Mouse (Mus musculus): ENCODE results near the gene Rasa3. TPM values are rescaled to one million over a fixed set of nuclear protein-coding genes. Genes with fewer than 3 reads are reported as not detected.

The Rasa3 gene
- polyA plus RNA-seq, 2 experiments from 2014 or later, result 77.3 to 195 TPM

DNA sequence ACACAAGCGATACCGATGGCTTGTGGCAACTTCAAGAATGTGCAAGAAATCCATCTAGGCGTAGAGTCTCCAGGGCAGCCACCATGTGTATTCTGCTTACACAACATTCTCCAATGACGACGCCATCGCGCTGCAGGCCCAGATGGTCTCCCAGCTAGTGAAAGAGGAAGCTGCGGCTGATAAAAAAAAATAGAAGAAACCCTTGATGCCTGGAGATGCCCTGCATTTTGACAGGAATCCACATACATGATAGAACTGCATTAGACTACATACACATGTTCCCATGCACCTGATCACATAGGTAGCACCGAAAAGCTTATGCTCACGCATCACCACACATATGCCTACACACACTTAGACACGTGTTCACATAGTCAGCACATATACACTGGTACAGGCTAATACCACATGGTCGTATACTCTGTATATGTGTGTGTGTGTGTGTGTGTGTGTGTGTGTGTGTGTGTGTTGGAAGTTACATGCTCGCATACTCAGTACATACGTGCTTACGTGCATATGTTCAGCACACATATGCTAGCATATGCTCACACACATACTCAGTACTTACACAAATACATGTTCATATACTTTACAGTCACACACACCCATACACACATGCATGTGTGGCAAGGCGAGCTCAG is 8.4 kb upstream of the Rasa3 start:
- peak; percentile 10 for ATAC-seq

DNA sequence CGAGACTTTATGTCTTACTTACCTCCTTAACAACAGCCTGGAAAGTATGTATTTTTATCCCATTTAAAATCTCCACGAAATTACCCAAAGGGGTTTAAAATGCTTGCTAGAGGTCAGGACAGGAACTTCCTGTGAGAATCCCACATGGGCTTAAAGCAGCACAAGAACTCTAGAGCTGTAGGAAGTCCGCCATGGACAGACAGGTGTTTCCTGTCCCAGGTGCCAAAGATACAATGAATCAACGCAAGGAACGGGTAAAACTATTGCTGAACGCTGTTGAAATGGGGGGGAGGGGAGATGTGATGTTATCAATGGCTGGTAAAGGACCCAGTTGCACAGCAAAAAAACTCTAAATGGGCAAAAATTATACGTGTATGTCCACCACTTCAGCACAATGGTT is 6.7 kb upstream of the Rasa3 start:
- ATAC-seq, result no peak

- ATAC-seq, result no peak
These were observed 779 bp upstream of the Rasa3 start for GRCm38 (mm10) chr8:13678182-13678581.

- ATAC-seq, result peak; percentile 21
These were observed 546 bp downstream of the Rasa3 start for GRCm38 (mm10) chr8:13676701-13677412.

DNA sequence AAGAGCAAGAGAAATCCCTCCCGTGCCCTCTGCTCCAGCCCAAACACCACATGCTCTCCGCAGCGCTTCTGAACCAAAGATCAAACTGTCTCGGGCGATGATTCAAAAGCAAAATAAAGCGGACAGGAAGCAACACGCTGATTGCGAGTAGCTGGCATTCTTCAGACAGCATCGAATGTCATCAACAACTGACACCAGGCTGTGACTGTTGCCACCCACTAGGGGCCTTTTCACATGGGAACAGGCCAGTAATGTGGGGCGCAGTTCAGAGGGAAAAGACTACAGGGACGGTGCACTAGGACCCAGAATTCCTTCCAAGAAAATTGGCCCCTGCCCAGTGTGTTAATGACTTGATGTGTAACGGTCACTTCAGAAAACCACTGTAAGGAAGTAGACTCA is 1.1 kb downstream of the Rasa3 start:
- peak; percentile 33 for ATAC-seq

GRCm38 (mm10) chr8:13675524-13675923 is 1.9 kb downstream of the Rasa3 start:
- ATAC-seq, result no peak

- peak; percentile 9 for ATAC-seq
These were observed 2.3 kb downstream of the Rasa3 start for GRCm38 (mm10) chr8:13675121-13675520.

GRCm38 (mm10) chr8:13674294-13675010 is 3.0 kb downstream of the Rasa3 start:
- peak; percentile 20 for ATAC-seq

- ATAC-seq, result no peak
These were observed 4.2 kb downstream of the Rasa3 start for GRCm38 (mm10) chr8:13673215-13673614.

GRCm38 (mm10) chr8:13671246-13672003 is 6.0 kb downstream of the Rasa3 start:
- ATAC-seq, result peak; percentile 13

DNA sequence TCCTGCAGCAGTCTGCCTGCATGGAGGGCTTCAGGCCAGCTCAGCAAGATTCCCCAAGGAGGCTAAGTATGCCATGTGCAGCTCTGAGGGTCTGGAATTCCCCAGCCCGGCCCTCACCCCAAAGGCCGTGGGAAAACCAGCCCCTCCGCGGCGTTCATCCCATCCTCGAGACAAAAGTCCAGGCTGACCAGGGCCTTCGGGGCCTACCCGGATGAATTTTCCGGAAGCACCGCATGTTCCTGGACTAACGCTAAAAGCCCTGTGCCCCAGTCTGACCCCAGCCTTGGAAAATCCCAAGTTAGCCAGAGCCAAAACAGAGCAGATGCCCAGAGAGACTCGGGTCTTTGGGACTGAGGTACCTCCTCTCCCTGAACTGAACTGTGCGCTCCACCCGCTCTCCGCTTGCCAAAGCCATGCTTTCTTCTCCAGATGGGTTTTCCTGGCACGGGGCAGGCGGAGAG is 7.4 kb downstream of the Rasa3 start:
- no peak for ATAC-seq

- no peak for ATAC-seq
These were observed 9.0 kb downstream of the Rasa3 start for GRCm38 (mm10) chr8:13668367-13668766.

- ATAC-seq, result no peak
These were observed 9.5 kb downstream of the Rasa3 start for GRCm38 (mm10) chr8:13667917-13668316.

DNA sequence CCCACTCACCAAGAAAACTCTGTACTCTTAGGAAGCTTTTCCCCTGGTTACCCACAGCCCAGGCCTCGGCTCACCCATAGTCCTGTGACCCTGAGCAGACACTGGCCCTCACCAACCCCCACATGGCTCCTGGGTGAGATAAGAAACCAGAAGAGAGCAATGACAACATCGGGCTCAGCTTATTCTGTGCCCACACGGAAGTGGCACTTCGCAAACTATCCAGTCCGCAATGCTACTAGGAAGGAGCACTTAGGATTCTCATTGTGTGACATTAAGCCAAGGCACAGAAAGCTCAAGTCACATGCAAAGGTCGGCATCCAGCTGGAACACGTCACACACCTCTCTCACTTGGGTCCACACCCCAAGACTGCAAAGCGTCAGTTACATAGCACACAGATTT is 11.5 kb downstream of the Rasa3 start:
- ATAC-seq, result no peak

GRCm38 (mm10) chr8:13665538-13665937 is 11.9 kb downstream of the Rasa3 start:
- no peak for ATAC-seq

DNA sequence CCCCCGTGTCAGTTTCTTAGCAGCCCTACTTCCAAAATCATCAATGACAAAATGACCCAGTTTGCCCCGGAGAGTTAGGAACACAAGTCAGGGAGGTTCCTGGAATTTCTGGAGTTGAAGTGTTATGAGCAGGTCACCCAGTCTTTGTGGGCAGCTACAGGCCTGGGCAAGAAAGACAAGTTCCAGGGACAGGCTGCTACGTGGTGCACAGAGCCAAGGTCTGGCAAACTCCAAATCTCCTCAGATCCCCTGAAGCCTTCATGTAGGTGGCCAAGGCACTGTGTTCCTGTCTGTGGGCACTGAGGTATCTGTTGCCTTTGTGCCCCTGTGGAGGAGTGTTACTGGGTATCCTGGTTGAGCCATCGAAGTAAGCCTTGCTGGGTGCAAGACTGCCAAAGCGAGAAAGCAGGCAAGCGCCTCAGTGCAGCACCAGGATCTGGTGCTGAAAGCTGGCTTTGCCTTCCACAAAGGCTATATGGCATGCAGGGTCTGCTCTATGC is 12.6 kb downstream of the Rasa3 start:
- ATAC-seq, result no peak

- peak; percentile 95 for ATAC-seq
These were observed 17.1 kb downstream of the Rasa3 start for GRCm38 (mm10) chr8:13660323-13660722.

DNA sequence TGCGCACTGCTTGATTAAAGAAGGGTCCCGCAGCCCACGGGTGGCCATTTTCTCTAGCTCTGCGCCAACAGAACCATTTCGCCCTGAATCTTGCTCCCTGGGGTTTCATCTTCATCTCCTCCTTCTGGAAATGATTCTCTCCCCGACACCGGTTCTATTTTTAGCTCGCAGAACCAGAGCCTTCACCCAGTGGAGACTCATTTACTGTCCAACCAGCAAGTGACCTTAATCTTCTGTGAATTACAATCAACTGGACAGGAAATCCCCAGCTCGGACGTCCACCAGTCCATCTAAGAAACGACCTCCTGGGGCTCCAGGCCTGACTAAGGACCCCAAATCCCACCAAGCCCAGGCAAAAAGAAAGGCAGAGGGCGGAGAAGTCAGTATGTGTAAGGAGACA is 19.9 kb downstream of the Rasa3 start:
- ATAC-seq, result no peak

DNA sequence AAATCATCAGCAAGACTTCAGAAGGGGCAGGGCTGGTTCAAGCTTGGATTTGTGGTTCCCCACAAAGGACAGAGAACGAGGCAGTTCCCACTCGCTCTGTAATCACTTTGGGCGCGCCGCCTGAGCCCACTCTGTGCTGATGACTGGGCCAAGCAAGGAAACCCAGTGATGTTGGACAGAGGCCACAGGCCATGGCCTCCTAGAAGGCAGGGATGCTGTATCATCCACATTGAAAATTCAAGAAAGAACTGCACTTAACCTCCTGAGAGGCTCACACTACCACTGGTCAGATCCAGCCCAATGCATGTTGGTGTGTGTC is 22.4 kb downstream of the Rasa3 start:
- ATAC-seq, result no peak

DNA sequence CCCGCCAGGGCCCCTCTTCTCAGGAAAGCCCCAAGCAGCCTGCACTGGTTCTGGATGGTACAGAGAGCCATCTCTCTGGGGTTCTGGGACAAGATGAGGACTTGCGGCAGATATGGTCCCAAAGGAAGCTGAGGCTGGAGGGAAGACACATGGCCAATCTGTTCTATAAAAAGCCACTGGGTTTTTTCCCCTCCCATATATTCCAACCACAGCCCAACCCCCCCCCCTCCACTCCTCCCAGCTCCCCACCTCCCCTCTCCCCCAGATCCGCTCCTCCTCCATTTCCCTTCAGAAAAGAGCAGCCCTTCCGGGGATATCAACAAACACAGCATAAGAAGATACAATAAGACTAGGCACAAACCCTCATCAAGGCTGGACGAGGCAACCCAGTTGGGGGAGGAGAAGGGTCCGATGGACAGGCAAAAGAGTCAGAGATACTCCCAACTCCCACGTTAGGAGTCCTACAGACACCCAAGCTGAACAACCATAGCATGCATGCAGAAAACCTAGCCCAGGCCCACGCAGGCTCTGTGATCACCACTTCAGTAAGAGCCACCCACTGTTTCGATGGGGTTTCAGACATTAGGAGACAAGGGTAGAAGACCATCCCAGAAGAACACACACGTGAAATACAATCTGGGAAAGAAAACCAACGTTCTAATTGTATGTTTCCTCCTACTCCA is 22.9 kb downstream of the Rasa3 start:
- no peak for ATAC-seq

DNA sequence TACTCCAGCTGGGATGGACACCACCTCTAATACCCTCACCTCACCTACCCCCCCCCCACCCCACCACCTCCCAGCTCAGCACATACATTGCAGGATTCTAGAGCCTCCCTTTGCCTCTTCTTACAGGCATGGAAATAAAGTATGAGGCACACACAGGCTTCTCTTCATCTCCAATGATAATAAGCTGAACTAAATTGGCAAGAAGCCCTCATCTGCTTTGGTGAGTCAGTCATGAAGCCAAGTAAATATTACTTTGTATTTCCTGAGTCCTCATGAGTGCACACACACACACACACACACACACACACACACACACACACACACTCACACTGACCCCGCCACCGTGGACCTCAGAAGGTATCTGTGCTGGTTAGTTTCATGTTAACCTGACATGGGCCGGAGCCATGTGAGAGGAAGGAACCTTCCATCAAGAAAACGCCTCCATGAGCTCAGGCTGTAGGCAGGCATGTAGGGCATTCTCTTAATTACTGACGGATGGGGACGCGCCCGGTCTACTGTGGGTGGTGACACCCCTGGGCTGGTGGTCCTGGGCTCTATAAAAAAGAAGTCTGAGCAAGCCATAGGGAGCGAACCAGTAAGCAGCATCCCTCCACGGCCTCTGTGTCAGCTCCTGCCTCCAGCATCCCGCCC is 26.7 kb downstream of the Rasa3 start:
- no peak for ATAC-seq

- peak; percentile 74 for ATAC-seq
These were observed 28.3 kb downstream of the Rasa3 start for GRCm38 (mm10) chr8:13649154-13649515.

Measured in CD4-positive, CD25-positive, alpha-beta regulatory T cell, adult 4 months (primary cell).